Mouse (Mus musculus) cerebellum, adult 11 months (tissue): ENCODE data around the gene Nelfb.

ENCODE experiments used
- DNase-seq: peaks from one replicate; pipeline ENCODE4 v3.0.0; 2022

The Nelfb gene

DNA sequence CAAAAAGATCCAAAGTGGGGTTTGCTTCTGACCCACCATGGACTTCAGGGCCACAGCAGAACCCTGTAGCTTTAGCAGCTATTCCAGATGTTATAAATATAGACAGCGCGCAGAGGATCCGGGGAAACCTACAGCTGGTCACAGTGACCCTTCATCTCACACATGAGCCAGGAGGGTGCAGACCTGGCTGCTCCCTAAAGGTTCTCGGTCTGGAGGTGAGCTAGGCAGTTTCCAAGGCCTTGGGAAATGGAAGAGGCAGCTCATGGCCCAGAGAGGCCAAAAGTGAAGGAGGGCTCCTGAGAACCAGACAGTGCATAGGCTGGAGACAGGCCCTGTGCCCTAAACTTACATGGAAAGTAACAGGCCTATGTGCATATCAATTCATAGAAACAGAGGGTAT is 37.5 kb downstream of the Nelfb start:
- no peak for DNase-seq

DNA sequence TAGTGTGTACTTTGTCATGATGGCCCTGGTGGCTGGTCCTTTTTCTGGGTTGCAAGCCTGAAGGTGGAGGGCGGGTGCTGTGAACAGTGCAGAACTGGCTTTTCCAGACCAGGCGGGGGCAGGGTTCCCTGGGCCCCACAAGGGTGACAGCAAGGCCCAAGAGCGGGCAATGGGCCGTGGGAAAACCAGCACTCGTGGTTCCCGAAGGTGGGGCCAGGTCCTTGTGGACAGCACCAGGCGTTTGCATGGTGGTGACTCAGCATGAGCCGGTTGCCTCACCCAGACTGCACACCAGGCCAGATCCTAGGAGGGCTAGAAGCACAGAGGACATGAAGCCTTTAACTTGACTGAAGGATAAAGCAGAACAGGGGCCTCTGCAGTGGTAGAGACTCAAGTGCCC is 38.7 kb downstream of the Nelfb start:
- DNase-seq = no peak

DNA sequence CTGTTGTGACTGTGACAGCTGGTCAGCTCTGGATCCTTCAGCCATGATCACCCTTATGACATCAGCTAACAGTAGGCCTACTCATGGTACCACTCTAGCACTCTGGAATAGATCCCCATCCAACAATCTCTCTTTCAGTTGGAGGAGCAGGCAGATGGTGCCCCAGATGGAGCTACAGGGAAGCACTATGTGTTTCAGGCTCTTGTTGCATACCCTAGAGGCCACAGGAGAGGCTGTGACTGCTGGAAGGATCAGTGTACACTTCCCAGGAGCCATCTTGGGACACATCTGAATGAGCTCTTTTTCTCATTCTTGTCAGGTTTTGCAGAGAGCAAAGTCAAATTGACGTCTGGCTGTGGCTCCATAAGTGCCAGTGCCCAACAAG is 39.5 kb downstream of the Nelfb start:
- DNase-seq = no peak

DNA sequence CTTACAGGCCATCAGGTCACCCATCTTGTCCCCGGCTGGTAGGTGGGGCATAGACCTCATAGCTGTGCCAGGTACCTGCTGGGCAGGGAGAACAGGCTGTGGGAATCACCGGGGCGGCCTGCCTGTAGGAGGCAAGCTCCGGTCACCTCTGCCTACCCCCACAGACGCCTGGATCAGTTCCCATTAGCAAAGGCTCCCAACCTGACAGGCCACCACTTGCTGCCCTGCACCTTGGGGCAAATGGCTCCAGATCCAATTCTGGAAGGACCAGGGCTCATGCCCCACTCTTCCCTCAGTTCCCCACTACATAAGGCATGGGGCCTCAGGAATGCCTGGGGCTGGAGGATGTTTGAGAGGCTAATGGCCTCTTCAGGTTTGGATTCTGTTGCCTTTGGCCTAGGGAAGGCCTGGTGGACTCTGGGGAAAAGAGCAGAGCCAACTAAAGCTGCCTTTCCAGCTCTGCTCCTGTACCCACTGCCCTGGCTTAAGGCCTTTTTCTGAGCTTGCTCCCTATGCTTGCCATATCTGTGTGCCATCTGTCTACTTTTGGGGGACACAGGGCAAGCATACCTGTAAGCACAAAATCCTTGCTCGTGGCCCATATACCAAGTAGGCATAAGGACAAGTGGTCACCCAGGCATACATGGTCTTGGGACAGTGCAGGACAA is 40.1 kb downstream of the Nelfb start:
- DNase-seq = no peak

DNA sequence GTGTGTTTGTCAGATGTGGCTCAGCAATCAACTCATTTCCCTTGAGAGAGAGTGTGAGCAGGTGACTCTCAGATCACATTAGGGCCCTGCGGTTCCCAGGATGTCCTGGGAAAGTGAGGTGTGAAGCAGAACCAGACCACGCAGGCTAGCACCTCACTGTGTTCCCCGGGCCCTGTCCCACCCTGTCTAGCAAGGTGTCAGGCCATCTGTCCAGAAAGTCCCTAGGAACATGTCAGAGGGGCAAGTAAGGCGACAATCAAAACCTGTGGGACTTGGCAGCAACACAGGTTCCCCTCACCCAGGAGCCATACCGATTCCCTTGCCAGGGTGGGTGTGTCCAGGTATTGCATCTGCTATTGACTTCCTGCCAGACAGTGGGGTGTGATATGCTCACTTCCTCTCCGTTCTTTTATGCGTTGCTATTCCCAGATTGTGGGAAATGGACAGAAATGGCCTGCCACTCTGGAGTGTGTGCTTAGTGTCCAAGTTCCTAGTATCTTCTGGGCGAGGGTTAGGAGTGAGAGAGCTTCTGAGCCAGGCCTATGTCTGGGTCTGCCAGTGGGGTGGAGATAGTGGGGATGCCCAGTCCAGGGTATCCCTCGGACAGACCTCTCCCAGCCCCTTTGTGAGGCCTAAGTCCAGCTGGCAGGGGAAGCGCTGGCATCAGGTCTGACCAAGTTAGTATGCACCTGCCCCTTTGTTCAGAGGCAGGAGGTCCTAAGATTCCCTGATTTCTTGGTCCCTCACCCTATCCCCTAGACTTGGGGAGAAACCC is 40.8 kb downstream of the Nelfb start:
- no peak for DNase-seq

DNA sequence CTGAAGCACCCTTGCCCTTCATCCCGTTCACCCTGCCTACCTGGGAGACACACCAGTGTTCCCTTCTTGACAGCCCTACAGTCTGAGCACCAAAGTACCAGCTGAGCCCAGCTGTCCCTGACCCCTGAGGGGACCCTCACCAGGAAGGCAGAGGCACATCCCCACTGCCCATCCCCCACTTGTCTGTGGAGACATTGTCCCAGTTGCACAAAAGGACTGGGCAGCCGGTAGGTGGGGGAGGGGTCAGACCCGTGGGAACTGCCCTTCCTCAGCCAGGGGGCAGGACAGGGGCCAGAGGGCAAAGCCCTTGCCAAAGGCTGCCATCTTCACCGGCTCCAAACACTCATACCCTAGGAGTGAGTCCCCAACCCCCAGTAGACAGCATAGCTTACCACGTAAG is 41.5 kb downstream of the Nelfb start:
- DNase-seq = no peak

DNA sequence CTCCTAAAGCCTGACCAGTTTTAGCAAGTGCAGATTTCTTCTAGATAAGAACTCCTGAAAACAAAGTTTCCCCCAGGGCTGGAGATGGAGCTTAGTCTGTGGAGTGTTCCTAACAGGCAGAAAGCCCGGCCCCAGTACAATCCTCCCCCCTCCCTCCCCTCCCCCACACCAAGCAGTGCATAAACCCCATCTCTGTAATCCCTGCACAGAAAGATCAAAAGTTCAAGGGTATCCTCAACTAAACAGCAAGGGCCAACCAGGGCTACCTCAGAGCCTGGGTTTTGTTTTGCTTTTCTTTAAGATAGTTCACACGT is 42.7 kb downstream of the Nelfb start:
- no peak for DNase-seq

DNA sequence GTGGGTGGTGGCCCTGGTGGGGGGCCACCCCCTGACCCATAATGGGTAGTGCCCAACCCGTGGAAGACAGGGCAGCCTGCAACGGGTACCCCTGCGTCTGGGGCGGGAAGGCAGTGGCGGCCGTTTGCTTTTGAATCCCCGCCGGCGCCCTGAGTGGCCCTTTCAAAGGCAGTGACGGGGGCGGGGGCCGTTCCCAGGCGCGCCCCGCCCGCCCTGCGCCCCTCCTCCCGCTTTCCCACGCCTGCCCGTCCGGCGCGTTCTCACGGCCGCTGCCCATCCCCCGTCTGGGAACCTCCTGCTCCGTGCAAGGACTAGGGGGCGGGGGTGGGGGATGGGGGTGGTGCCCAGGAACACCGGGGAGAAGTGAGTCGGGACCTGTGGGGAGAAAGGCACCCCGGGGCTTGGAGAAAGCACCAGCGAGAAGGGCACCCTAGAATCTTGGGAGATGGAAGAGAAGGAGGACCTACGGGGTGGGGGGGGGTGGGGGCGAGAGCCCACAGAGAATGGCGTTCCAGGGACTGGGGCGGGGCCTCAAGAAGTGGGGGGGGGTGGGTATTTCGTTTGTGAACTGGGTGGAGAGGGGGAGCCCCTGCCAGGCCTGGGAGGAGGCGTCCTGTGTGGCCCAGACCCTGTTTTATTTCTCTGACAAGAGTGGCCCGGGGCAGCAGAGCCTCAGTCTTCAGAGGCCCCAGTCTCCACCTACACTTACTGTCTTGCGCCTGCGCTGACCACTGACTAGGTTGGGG is 43.2 kb downstream of the Nelfb start:
- DNase-seq = no peak

DNA sequence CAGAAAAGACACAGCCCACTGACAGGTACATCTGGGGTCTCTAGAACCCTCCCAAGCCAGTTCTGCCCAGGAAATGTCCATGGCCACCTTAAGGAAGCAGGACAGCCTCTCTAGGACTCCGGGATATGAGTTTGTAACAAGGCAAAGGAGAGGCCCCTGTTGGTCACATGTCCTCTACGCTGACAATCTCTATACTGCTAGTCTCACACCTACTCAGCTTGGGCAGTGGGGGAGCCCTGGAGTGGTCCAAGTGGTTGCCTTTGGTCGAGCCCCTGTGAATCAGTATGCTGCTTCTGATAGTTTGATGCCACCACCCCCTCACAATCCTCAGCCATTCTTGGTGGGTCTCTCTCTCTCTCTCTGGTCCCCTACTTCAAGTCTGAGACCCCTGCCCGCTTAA is 43.8 kb downstream of the Nelfb start:
- no peak for DNase-seq

DNA sequence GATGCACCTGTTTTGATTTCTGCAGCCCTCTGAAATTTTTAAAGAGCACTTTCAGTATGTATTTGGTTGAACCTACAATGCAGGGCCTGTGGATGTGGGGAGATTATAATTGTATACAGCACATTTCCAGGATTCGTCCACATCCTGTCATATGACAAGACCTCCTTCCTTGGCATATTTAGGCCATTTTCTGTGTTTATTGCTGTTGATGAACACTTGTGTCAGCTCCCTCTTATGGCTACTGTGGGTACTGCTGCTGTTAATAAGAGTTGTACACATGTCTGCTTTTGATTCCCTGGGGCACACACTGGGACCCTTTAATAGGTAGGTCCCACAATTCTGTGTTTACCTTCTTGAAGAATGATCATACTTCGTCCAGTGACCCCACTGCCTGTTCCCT is 53.6 kb downstream of the Nelfb start:
- no peak for DNase-seq

DNA sequence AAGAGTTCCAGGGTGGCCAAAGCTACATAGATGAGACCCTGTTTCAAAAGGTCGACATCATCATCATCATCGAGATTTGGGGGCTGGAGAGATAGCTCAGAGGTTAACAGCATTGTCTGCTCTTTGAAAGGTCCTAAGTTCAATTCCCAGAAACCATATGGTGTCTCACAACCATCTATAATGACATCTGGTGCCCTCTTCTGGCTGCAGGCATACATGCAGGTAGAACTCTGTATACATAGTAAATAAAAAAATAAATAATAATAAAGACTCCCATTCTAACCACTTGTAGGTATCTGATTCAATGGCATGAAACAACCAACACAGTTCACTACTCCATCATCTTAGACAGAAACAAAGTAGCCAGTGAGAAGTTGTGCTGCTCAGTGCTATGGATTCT is 54.3 kb downstream of the Nelfb start:
- DNase-seq = no peak

DNA sequence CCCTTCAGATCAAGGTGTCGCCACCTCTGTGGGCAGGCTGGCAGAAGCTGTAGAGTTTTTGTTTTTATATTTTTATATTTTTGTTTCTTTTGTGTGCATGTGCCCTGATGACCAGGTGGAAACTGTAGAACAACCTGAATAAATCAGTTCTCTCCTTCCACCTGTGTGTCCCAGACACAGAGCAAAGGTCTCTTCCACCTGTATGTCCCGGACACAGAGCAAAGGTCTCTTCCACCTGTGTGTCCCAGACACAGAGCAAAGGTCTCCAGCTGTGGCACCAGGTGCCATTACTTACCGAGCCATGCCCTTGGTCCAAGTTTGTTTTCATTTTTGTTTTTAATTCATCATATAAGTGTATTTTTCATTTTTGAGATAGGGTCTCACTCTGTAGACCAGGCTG is 55.1 kb downstream of the Nelfb start:
- no peak for DNase-seq

DNA sequence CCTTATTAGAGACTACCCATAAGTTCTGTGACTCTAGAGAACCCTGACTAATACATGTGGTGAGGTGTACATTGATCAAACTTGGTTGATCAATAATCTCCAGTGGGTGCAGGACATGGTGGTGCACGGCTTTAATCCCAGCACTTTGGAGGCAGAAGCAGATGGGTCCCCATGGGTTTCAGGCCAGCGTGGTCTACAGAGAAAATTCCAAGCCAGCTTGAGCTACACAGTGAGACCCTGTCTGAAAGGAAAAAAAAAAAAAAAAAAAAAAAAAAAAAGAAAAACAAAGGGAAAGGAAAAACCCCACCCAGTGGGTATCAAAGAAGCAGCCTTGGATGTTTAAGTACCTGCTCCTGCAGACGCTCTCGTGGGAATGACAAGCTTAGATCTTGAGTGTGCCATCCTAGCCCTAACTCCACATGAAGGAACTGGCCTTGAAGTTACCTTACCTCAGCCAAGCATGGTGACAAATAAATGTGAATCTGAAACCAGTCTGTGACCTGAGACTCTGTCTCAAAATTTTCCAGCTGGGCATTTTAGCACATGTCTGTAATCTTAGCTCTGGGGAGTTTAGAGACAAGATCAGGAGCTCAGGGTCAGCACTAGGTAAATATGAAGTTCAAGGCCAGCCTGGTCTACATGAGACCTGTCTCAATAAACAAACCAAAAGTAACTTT is 59.9 kb downstream of the Nelfb start:
- DNase-seq = no peak
